7 mouse cellular contexts compared by ENCODE assay signal in the genomic region with DNA sequence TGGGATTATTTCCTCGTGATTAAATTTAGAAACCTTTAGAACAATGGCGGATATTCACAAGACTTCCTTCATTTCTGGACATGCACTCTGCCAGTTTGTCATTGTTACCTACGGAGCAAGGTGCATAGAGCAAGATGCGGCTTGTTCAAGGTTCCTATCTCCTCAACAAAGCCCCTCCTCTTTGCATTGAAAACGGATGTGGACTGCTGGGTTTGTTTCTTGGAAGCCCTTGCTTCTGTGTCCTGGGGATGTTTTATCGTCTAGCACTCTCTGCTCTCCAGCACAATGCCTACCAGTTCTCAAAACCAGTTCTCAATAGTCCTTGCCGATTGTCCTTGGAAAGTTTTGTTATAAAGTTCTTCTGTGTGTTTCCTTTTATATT. TPM values are rescaled to one million over a fixed set of nuclear protein-coding genes. Genes with fewer than 3 reads are reported as not detected.
A peak's percentile ranks its signal among the peaks of the same experiment; 100 is the strongest.
DNase-seq lines count a peak whose midpoint lies in the region; ATAC-seq and TF ChIP-seq lines count a peak whose summit lies in the region.

No protein-coding gene starts in this region.

- peak overlapping the region; percentile 69; the same call in 1 of the 2 replicates for H3K4me2 ChIP-seq in forebrain, embryonic 13.5 days
- peak overlapping the region; percentile 97 for H3K4me2 ChIP-seq in intestine, postnatal 0 days (replicated peaks; ENCODE audit: low read depth)

- H3K9ac ChIP-seq in forebrain, embryonic 13.5 days = no peak overlapping the region
- no peak overlapping the region for H3K9ac ChIP-seq in intestine, postnatal 0 days (ENCODE audit: low read depth, low read length)

- WGBS in forebrain, embryonic 13.5 days = 31% methylated on average over 7 of the region's 7 CpGs
- 41% methylated on average over 7 of the region's 7 CpGs for WGBS in intestine, postnatal 0 days

- H3K4me1 ChIP-seq in megakaryocyte, embryonic 14.5 days = peaks cover 44% of the 10 kb centered on the region
- H3K4me1 ChIP-seq in forebrain, embryonic 13.5 days = peaks cover 7% of the 10 kb centered on the region
- H3K4me1 ChIP-seq in intestine, postnatal 0 days (replicated peaks; ENCODE audit: control insufficient read depth, insufficient read depth, low read length) = no peaks in the 10 kb centered on the region

- H3K36me3 ChIP-seq in megakaryocyte, embryonic 14.5 days (replicated peaks; ENCODE audit: low read length) = no peaks in the 10 kb centered on the region
- no peaks in the 10 kb centered on the region for H3K36me3 ChIP-seq in forebrain, embryonic 13.5 days (ENCODE audit: poor library complexity, severe bottlenecking)
- H3K36me3 ChIP-seq in intestine, postnatal 0 days (ENCODE audit: control insufficient read depth, insufficient read depth) = no peaks in the 10 kb centered on the region
- no peaks in the 10 kb centered on the region for H3K36me3 ChIP-seq in splenic B cell, adult 2 months (ENCODE audit: control insufficient read depth, insufficient read depth, low read length, poor library complexity, severe bottlenecking)

- no peak for ATAC-seq in megakaryocyte, adult 5-6 weeks (ENCODE audit: poor library complexity, severe bottlenecking)
- ATAC-seq in forebrain, embryonic 13.5 days = no peak
- no peak for ATAC-seq in intestine, postnatal 0 days
- ATAC-seq in inflammation-experienced regulatory T-cells, adult 6 months = no peak

- no peak overlapping the region for H3K27ac ChIP-seq in forebrain, embryonic 13.5 days
- H3K27ac ChIP-seq in intestine, postnatal 0 days (ENCODE audit: low read depth, low read length) = no peak overlapping the region

- TF ChIP-seq CTCF in intestine, postnatal 0 days (IDR thresholded peaks at IDR 0.05; ENCODE audit: low read depth) = no peak

- peaks cover 9% of the 10 kb centered on the region for H3K9me3 ChIP-seq in megakaryocyte, embryonic 14.5 days
- no peaks in the 10 kb centered on the region for H3K9me3 ChIP-seq in forebrain, embryonic 13.5 days (replicated peaks)
- no peaks in the 10 kb centered on the region for H3K9me3 ChIP-seq in intestine, postnatal 0 days (ENCODE audit: control insufficient read depth)

- peak overlapping the region; percentile 98 for H3K4me3 ChIP-seq in megakaryocyte, embryonic 14.5 days (replicated peaks)
- no peak overlapping the region for H3K4me3 ChIP-seq in forebrain, embryonic 13.5 days
- H3K4me3 ChIP-seq in intestine, postnatal 0 days (ENCODE audit: low read depth, low read length) = peak overlapping the region; percentile 76; the same call in 1 of the 2 replicates

- DNase-seq in splenic B cell, adult 2 months (ENCODE audit: low read depth, low spot score) = peak; percentile 8
- no peak for DNase-seq in left cerebral cortex, postnatal 10 days (ENCODE audit: extremely low spot score in 1 of 2, low spot score in 2 of 2)

- intact Hi-C loops in left cerebral cortex, postnatal 10 days (cut with DNase I) = no loop called here

- H3K27me3 ChIP-seq in megakaryocyte, embryonic 14.5 days (replicated peaks) = no peaks in the 10 kb centered on the region
- H3K27me3 ChIP-seq in forebrain, embryonic 13.5 days = peaks cover 14% of the 10 kb centered on the region
- 0 out of 2 replicates have a peak, but pooled peaks cover 4% of the 10 kb centered on the region for H3K27me3 ChIP-seq in intestine, postnatal 0 days (replicated peaks; ENCODE audit: control insufficient read depth, insufficient read depth, low read length)
- no peaks in the 10 kb centered on the region for H3K27me3 ChIP-seq in splenic B cell, adult 2 months (ENCODE audit: control insufficient read depth, insufficient read depth, low read length, poor library complexity, severe bottlenecking)

RNA-seq across cellular contexts. Expression of gene Slc25a30, which starts 0.9 kb away (rescaled TPM):
- polyA plus RNA-seq in megakaryocyte, embryonic 14.5 days (2012; ENCODE audit: insufficient read depth, low replicate concordance) = 13.6 TPM in 1 of 2 replicates, not detected in the other
- total RNA-seq in megakaryocyte, adult 5-6 weeks (2015) = 19.8 and 21.6 TPM in 2 replicates
- 13.0 and 19.9 TPM in 2 replicates for total RNA-seq in megakaryocyte, adult 5-6 weeks (2017)
- polyA plus RNA-seq in forebrain, embryonic 13.5 days (2015; fragmentation: Nextera tagmentation; extraction: Ambion mirVana) = 9.5 and 11.4 TPM in 2 replicates
- polyA plus RNA-seq in intestine, postnatal 0 days (2015; fragmentation: Nextera tagmentation; extraction: Ambion mirVana) = 2.5 TPM in 2 replicates
- polyA plus RNA-seq in inflammation-experienced regulatory T-cells, adult 6 months (2017; shearing (Covaris generic)) = 10 to 100 TPM; 19.9 to 22.3 (median 21.9) TPM
- 10 to 100 TPM; 11.0 to 15.6 TPM for total RNA-seq in left cerebral cortex, postnatal 10 days (2021)

RNA-seq across cellular contexts. Expression of gene Cog3, which starts 33.5 kb away (rescaled TPM):
- polyA plus RNA-seq in megakaryocyte, embryonic 14.5 days (2012; ENCODE audit: insufficient read depth, low replicate concordance) = 1.3 TPM in 1 of 2 replicates, not detected in the other
- total RNA-seq in megakaryocyte, adult 5-6 weeks (2015) = 21.2 and 22.8 TPM in 2 replicates
- 24.1 and 24.5 TPM in 2 replicates for total RNA-seq in megakaryocyte, adult 5-6 weeks (2017)
- polyA plus RNA-seq in forebrain, embryonic 13.5 days (2015; fragmentation: Nextera tagmentation; extraction: Ambion mirVana) = 19.3 and 21.5 TPM in 2 replicates
- 9.2 TPM in 2 replicates for polyA plus RNA-seq in intestine, postnatal 0 days (2015; fragmentation: Nextera tagmentation; extraction: Ambion mirVana)
- polyA plus RNA-seq in inflammation-experienced regulatory T-cells, adult 6 months (2017; shearing (Covaris generic)) = 10 to 100 TPM in 1 of 3 experiments, 1 to 10 TPM in 2; 8.5 to 10.1 (median 8.6) TPM
- 10 to 100 TPM; 23.2 to 23.4 TPM for total RNA-seq in left cerebral cortex, postnatal 10 days (2021)

RNA-seq across cellular contexts. Expression of gene Tpt1, which starts 57.1 kb away (rescaled TPM):
- 1,815 and 2,518 TPM in 2 replicates for polyA plus RNA-seq in megakaryocyte, embryonic 14.5 days (2012; ENCODE audit: insufficient read depth, low replicate concordance)
- total RNA-seq in megakaryocyte, adult 5-6 weeks (2015) = 5,508 and 5,947 TPM in 2 replicates
- 1,349 and 1,387 TPM in 2 replicates for total RNA-seq in megakaryocyte, adult 5-6 weeks (2017)
- polyA plus RNA-seq in forebrain, embryonic 13.5 days (2015; fragmentation: Nextera tagmentation; extraction: Ambion mirVana) = 977 and 1,124 TPM in 2 replicates
- 1,212 and 1,295 TPM in 2 replicates for polyA plus RNA-seq in intestine, postnatal 0 days (2015; fragmentation: Nextera tagmentation; extraction: Ambion mirVana)
- 1,000 to 10,000 TPM; 1,603 to 2,042 (median 1,729) TPM for polyA plus RNA-seq in inflammation-experienced regulatory T-cells, adult 6 months (2017; shearing (Covaris generic))
- 1,000 to 10,000 TPM; 1,219 to 1,311 TPM for total RNA-seq in left cerebral cortex, postnatal 10 days (2021)
